Mouse (Mus musculus) erythroid progenitor cell, adult 5-6 weeks (primary cell): ENCODE measurements at regions not wholly inside any gene's neighbourhood (a gene's known extent, or its start where the extent isn't known, plus 50 kb on each side); places are given as distances from the start of the nearest gene placed in this dataset.

Experiments
- ATAC-seq: replicated peaks from 2 replicates; pipeline ENCODE4 v1.8.0; 2016; ENCODE audit warnings: moderate number of reproducible peaks, mild to moderate bottlenecking, moderate TSS enrichment, inconsistent platforms; ENCODE audit not compliant: poor library complexity, low FRiP score, severe bottlenecking

GRCm38 (mm10) chr1:193738821-193739220 is 368.7 kb upstream of the Camk1g start:
- ATAC-seq: no peak

DNA sequence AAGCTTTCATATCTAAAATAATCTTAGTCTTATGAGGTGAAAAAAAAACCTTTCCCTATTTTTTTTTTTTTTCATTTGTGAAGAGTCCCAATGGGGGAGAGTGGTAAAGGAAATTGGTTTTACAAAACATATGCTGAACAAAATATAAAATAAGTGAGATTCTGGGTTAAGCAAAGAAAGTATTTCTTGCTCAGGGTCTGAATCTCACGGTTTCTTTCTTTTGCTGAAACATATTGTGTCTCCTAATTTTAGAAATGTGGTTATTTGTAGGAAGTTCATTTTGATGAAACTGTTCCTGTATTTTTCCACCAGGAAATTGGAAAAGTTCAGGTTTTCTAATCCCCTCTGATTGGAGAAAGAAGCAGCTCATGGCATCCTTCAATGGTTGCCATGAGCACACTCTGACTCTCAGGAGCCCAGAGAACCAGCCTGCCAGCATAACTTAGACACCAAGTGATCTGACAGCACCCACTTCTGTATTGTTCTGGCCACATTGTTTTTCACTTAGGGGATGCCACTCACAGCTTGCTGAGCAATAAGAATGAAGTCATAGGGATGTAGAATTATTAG is 365.9 kb upstream of the Camk1g start:
- ATAC-seq: no peak

DNA sequence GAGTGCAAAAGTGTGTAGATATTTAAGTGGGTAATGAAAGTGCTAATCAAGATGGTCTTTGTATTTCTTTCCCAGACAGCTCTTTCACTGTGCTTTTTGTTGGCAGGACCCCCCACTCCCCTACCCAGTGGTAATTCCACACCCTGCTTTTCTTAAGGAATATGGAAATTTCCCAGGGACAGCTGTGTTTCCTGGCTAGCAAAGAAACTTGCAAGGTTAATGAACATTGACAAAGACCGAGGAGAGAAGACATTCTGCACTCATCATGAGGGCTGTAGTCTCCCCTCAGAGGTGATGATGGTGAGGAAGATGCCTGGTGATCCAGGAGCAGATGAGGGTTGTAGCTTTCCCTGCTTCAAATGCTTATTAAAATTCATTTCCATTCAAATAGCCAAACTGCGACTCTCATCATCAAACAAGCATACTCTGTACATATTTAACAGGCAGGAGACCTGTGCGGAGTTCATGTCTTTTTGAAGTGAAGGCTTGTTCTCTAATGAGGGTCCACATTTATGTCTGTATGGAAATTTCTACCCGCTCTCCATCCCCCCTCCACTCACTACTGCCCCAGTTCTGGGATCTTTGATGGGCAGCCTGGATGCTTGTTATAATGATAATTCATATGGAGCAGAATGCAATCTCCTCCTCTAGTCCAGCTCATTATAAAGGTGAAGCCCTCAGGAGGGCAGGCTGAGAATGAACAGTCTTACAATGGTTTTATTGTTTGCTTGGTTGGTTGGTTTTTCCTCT is 364.1 kb upstream of the Camk1g start:
- no peak for ATAC-seq

- no peak for ATAC-seq
Observed at GRCm38 (mm10) chr1:193733402-193733801, 363.3 kb upstream of the Camk1g start.

DNA sequence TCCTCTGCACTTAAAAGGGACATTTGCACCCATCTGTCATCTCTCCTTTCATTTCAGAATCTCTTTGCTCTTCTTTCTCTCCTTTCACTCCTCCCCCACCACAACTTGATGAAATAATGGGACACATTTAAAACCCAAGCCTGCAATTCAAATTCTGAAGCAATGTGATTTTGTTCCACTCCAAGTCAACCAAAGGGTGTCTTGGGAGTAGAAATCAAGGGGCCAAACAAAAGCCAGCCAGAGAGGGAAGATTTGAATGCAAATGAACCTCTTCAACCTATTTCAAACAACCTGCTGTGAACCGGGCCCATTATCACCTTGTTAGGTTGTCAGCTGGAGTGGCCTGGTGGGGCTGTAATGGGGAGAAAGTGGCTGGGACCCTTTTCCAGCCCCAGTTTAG is 362.0 kb upstream of the Camk1g start:
- ATAC-seq: no peak

DNA sequence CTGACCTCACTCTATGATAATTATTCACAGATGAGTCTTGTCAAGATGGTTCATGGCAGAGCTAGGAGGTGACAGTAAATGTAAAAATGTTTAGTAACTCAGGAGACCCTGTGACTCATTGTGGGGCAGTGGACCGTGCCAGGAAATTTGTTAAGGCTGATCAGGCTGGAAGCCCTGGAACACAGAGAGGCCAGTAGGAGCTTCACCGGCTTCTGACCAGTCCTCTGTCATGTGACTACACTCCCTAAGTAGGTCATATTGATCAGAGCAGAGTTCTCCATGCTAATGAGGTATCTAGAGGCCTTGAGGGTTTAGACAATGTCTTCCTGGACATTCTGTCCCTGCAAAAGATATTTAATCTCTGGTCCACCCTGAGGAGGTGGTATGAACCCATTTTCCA is 351.8 kb upstream of the Camk1g start:
- ATAC-seq: no peak

- no peak for ATAC-seq
Observed at GRCm38 (mm10) chr1:193720420-193720851, 350.3 kb upstream of the Camk1g start.

GRCm38 (mm10) chr1:193715328-193715727 is 345.2 kb upstream of the Camk1g start:
- no peak for ATAC-seq

DNA sequence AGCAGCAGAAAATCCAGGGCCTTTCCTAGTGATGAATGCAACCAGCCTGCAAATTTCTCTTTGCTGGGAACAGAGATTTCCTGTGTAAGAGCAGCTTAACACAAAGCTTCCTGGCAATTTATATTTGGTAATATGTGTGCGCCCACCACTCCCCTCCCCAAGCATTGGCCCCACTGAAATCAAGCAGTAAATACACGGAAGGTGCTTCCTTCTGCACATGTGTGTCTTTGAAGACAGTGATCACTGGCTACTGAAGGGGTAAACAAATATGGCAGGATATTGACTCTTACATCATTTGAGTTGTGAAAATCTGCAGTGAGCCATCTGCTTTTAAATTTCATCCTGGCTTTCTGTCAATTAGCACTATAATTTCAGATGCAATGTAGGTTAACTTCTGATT is 344.5 kb upstream of the Camk1g start:
- no peak for ATAC-seq

DNA sequence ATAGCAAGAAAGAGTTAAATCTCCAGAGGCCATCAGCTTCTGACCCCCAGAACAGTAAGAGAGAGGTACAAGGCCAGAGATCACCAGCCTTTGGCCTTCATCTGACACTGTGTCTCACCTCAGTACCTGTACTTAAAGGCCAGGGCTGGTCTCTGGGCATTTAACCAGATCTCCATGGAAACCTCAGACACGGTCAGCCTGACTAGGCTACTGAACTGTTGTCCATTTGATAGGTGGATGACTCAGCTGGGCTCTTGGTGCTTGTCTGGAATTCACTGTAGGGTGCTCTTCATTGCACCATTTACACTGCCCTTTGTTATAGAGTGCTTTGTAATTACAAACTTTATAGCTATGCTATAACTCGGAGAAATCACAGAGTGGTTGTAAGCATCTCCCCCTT is 335.1 kb upstream of the Camk1g start:
- no peak for ATAC-seq

DNA sequence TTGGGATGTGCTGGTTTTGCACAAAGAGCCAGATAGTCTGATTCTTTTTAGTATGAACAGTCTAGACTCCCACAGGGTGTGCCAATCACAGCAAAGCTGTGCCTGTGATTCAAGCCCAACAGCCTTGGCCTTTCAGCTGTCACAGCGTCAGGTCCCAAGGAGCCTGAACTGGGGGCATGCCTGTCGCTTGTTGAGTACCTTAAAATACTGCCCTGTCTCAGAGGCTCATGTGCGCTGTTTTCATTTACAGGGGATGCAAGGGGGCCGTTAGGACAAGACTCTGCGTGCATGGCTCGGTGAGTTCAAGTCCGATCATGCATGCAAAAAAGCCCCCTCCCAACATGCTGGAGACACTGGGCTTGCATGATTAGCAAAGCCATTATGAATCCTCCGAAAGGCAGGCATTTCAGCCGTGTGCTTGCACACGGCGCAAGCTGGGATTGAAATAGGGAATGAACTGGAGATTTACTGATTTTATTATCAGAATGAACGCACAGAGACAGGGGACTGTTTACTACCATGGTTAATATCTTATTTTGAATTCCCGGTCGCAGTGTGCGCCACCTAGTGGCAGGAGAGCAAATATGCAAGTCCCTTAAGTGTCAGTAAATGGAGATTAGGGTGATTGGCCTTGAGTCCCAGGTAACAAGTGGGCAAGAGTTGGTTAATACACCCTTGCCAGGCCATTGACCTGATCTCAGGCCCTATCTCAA is 332.8 kb upstream of the Camk1g start:
- peak; percentile 50; the same call in 1 of the 2 replicates for ATAC-seq

DNA sequence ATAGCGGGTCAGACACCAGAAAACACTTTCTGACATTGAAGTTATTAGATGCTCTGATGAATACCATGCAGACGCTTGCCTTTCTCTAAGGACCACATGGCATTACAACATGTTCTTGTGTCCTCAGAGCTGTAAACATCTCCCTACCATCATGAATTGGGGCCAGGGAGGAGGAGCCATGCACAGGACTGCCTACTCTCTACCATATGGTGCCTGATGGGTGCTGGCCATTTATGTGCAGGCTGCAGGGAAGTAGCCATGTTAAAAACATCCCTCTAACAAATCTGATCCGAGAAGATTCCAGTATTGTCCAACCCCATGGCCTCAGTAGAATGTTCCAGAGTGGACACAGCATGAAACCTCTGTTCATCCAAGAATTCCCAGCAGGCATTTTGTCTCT is 330.1 kb upstream of the Camk1g start:
- ATAC-seq: no peak

- peak; percentile 75 for ATAC-seq
Observed at GRCm38 (mm10) chr1:193698603-193699266, 328.6 kb upstream of the Camk1g start.

GRCm38 (mm10) chr1:193697857-193698256 is 327.8 kb upstream of the Camk1g start:
- no peak for ATAC-seq

- no peak for ATAC-seq
Observed at GRCm38 (mm10) chr1:193697001-193697400, 326.9 kb upstream of the Camk1g start.

DNA sequence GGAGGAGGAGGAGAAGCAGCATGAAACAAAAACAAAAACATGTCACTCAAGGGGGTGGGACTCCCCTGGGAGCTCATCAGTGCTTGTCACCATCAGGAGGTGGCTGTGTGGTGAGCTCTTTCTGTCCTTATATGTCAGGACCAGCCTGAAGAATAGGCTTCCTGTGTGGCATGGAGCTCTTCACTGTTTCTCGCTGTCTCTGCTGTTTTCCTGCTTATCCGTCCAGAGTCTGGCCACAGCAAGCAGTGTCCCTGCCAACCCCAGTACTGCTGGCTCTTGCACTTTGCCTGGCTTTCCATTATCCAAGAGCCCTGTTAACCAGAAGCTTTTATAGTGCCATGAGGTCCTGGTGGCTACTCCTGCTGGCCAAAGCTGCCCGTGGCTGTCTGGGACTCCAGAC is 322.9 kb upstream of the Camk1g start:
- ATAC-seq: no peak

GRCm38 (mm10) chr1:193689601-193690000 is 319.5 kb upstream of the Camk1g start:
- ATAC-seq: no peak

- ATAC-seq: no peak
Observed at GRCm38 (mm10) chr1:193682917-193683316, 312.8 kb upstream of the Camk1g start.

DNA sequence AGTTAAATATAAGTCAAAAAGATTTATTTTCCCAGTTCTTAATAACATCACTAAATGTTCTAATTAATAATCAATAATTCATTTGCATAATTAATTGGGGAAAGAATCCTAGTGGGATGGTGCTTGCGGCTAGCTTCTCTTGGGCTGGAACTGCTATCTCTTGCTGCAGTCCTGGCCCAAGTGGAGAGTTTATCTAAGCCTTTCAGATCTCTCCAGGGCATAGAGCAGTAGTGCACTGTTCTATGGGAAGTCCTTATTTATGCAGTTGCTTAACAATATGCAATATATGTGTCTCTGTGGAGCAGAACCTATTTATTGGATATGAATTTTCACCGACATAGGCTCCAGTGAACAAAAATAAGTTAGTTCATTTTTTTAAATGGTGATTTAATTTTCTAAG is 308.4 kb upstream of the Camk1g start:
- peak; percentile 69 for ATAC-seq

DNA sequence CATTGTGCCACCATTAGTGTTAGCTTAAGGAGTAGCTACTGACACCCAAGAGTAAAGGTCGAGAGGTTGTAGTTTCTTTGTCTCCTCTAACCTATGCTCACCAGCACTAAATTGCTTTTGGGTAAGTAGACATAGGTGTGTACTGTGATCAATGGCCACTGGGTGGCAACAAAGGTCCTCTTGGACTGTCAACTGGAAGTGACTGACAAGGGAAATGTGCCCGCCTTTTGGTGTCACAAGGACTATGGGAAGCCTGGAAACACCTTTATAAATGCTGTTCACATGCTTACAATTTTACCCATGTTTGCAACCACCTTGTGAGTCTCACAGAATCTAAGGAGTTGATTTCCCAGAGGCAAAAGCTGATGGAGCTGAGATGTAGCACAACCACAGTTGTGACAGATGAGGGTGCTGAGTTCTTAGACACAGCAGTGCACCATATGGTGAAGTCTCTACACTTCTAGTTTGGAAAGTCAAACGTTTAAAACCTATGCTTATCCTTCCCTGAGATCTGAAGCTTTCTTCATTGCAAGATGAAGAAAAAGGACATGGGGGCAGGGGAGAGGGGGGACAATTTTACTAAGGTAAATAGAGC is 303.2 kb upstream of the Camk1g start:
- peak; percentile 71 for ATAC-seq
